Mouse (Mus musculus) midbrain, embryonic 16.5 days (tissue): ENCODE data around the gene Lrpap1. TPM values are rescaled to one million over a fixed set of nuclear protein-coding genes. Genes with fewer than 3 reads are reported as not detected.

Experiments used
- ATAC-seq: fragments of 200-750 bp; cut with Nextera tagmentation; 2 replicates; pipeline ENCODE4 v1.8.0; 2017; ENCODE audit warnings: moderate TSS enrichment
- H3K27ac ChIP-seq: fragments of 300-500 bp; sonication (generic); 2 replicates; pipeline ENCODE4 v1.5.1; 2014; ENCODE audit warnings: mild to moderate bottlenecking, low read length, mixed read lengths
- H3K27me3 ChIP-seq: fragments of 300-500 bp; sonication (generic); 2 replicates; pipeline ENCODE4 v1.6.1; 2014; ENCODE audit warnings: low read depth, low read length, mixed read lengths; ENCODE audit not compliant: control insufficient read depth, insufficient read depth
- H3K36me3 ChIP-seq: fragments of 300-500 bp; sonication (generic); 2 replicates; pipeline ENCODE4 v1.6.1; 2014; ENCODE audit warnings: mild to moderate bottlenecking, low read length, moderate library complexity, mixed read lengths; ENCODE audit not compliant: control insufficient read depth, insufficient read depth
- H3K4me1 ChIP-seq: fragments of 300-500 bp; sonication (generic); 2 replicates; pipeline ENCODE4 v1.6.1; 2014; ENCODE audit warnings: mild to moderate bottlenecking, low read length, mixed read lengths; ENCODE audit not compliant: control insufficient read depth, insufficient read depth
- H3K4me2 ChIP-seq: fragments of 300-500 bp; sonication (generic); 2 replicates; pipeline ENCODE4 v1.6.1; 2014; ENCODE audit warnings: mild to moderate bottlenecking, low read length, mixed read lengths
- H3K4me3 ChIP-seq: fragments of 300-500 bp; sonication (generic); 2 replicates; pipeline ENCODE4 v1.5.1; 2014; ENCODE audit warnings: low read depth, mild to moderate bottlenecking, low read length, moderate library complexity, mixed read lengths
- H3K9ac ChIP-seq: fragments of 300-500 bp; sonication (generic); 2 replicates; pipeline ENCODE4 v1.6.1; 2014; ENCODE audit warnings: low read depth, low read length, mixed read lengths
- H3K9me3 ChIP-seq: fragments of 300-500 bp; sonication (generic); replicated peaks from 2 replicates; pipeline ENCODE4 v1.6.1; 2014; ENCODE audit warnings: mild to moderate bottlenecking, low read length, mixed read lengths; ENCODE audit not compliant: control insufficient read depth, poor library complexity, severe bottlenecking
- WGBS: fragments of 180-500 bp; shearing (Covaris S2); extraction: QIAGEN DNeasy Blood & Tissue Kit; methylation state at CpG from one replicate; pipeline ENCODE4 v1.1.7; 2014; 5-methylcytosine and 5-hydroxymethylcytosine counted together
- polyA plus RNA-seq: library from polyadenylated mRNA; unstranded; fragments of >200 nt; fragmentation: Nextera tagmentation; extraction: Ambion mirVana; gene quantifications from 2 replicates; pipeline ENCODE4 v1.2.1, GENCODE M21; 2015

Lrpap1 gene
- polyA plus RNA-seq, 1 experiment from 2014 or later = 141 TPM

GRCm38 (mm10) chr5:35079101-35079500, 26.5 kb downstream of the Lrpap1 start:
- Histone ChIP-seq H3K27me3 (peaks cover 2% of the 10 kb centered on the region; the same call in 1 of the 2 replicates), H3K4me1 (no peaks in the 10 kb centered on the region), H3K36me3 (peaks cover 4% of the 10 kb centered on the region; the same call in 1 of the 2 replicates), H3K9ac (no peak overlapping the region), H3K4me2 (no peak overlapping the region), H3K4me3 (no peak overlapping the region), H3K27ac (no peak overlapping the region), H3K9me3 (no peaks in the 10 kb centered on the region)
- no peak for ATAC-seq
- 31% methylated on average over 18 of the region's 18 CpGs for WGBS

- no peak for ATAC-seq
- WGBS = 93% methylated on average over 1 of the region's 1 CpGs
- H3K4me3 ChIP-seq = no peak overlapping the region
These were observed 29.2 kb downstream of the Lrpap1 start for GRCm38 (mm10) chr5:35076369-35076768.

DNA sequence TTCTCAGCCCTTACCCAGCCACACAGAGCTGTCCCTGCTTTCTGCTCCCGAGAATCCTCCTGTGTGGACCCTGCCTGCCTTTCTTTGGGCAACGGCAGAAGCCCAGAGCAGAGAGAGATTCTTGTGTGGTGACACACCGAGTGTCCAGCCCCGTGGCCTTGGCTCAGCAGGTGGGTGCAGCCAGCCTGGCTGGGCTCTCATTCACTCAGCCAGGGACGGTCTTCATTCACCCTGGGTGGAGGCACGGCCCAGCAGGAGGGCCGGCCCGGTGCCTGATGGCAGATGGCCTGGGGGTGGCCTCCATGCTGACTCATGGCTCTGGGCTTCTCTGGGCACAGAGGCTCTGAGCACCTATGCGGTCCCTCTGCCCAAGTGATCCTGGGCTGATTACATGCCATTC, 31.6 kb downstream of the Lrpap1 start:
- no peak for ATAC-seq
- Histone ChIP-seq H3K9me3 (no peaks in the 10 kb centered on the region), H3K4me3 (no peak overlapping the region), H3K27ac (no peak overlapping the region), H3K36me3 (peaks cover 4% of the 10 kb centered on the region; the same call in 1 of the 2 replicates), H3K4me2 (no peak overlapping the region), H3K27me3 (no peaks in the 10 kb centered on the region), H3K4me1 (no peaks in the 10 kb centered on the region; the same call in 1 of the 2 replicates), H3K9ac (no peak overlapping the region)
- 61% methylated on average over 9 of the region's 9 CpGs for WGBS

More at GRCm38 (mm10) chr5:35076369-35076768, 29.2 kb downstream of the Lrpap1 start:
- Histone ChIP-seq H3K4me2 (no peak overlapping the region), H3K4me1 (no peaks in the 10 kb centered on the region), H3K9me3 (no peaks in the 10 kb centered on the region), H3K27me3 (peaks cover 2% of the 10 kb centered on the region; the same call in 1 of the 2 replicates), H3K36me3 (peaks cover 4% of the 10 kb centered on the region; the same call in 1 of the 2 replicates), H3K27ac (no peak overlapping the region), H3K9ac (no peak overlapping the region)

- H3K27ac ChIP-seq = no peak overlapping the region
- H3K4me3 ChIP-seq = no peak overlapping the region
- ATAC-seq = no peak
- 76% methylated on average over 11 of the region's 11 CpGs for WGBS
- H3K4me2 ChIP-seq = no peak overlapping the region
- H3K27me3 ChIP-seq = no peaks in the 10 kb centered on the region
- H3K36me3 ChIP-seq = peaks cover 4% of the 10 kb centered on the region; the same call in 1 of the 2 replicates
- H3K9me3 ChIP-seq = no peaks in the 10 kb centered on the region
- H3K9ac ChIP-seq = no peak overlapping the region
- H3K4me1 ChIP-seq = no peaks in the 10 kb centered on the region; the same call in 1 of the 2 replicates
These were observed 32.3 kb downstream of the Lrpap1 start for GRCm38 (mm10) chr5:35073235-35073634.

DNA sequence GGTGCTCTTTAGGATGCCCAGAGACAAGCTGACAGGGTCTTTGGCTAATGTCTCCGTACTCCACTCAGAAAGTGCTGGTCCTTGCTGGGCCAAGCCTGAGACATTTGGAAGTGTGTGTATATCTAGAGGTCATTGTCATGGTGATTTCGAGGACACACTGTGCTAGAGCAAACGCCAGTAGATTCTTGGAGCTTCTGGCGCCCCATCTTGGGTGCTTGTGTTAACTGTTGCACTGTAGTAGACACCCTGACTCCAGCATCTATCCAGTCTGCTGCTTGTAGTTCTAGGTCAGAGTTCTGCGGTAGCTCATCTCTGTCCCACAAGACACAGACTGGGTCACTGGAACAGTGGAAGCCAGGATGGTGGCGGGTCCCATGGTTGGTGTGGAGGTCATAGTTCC, 33.7 kb downstream of the Lrpap1 start:
- no peak for ATAC-seq
- Histone ChIP-seq H3K9ac (no peak overlapping the region), H3K27me3 (no peaks in the 10 kb centered on the region), H3K4me2 (no peak overlapping the region), H3K4me3 (no peak overlapping the region), H3K36me3 (peaks cover 4% of the 10 kb centered on the region; the same call in 1 of the 2 replicates), H3K9me3 (no peaks in the 10 kb centered on the region), H3K27ac (no peak overlapping the region), H3K4me1 (no peaks in the 10 kb centered on the region; the same call in 1 of the 2 replicates)
- WGBS = 90% methylated on average over 6 of the region's 6 CpGs

DNA sequence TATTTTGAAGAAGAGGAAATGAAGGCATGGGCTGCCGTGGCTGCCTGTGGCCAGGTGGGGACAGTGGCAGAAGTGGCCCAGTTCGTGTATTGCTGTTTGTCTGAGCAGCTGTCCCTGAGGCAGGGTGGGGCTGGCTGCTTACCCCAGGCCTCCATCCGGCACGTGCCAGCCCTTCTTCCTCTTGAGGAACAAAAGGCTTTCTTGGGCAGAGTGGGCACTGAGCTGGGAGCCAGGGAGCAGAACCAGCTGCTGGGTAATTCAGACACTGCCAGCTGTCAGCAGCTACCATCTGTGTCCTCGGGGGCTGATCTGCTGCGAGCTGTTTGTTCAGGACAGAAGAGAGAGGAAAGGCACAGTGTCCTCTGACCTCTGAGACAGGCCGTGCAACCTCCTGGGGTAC, 34.6 kb downstream of the Lrpap1 start:
- H3K4me1 ChIP-seq = no peaks in the 10 kb centered on the region; the same call in 1 of the 2 replicates
- 50% methylated on average over 7 of the region's 7 CpGs for WGBS
- no peak overlapping the region for H3K27ac ChIP-seq
- H3K36me3 ChIP-seq = peaks cover 2% of the 10 kb centered on the region; the same call in 1 of the 2 replicates
- no peak for ATAC-seq
- H3K9me3 ChIP-seq = no peaks in the 10 kb centered on the region
- no peaks in the 10 kb centered on the region for H3K27me3 ChIP-seq
- H3K4me3 ChIP-seq = no peak overlapping the region
- H3K9ac ChIP-seq = no peak overlapping the region
- no peak overlapping the region for H3K4me2 ChIP-seq

GRCm38 (mm10) chr5:35070314-35070713, 35.3 kb downstream of the Lrpap1 start:
- Histone ChIP-seq H3K9me3 (no peaks in the 10 kb centered on the region), H3K36me3 (no peaks in the 10 kb centered on the region), H3K9ac (no peak overlapping the region), H3K27me3 (no peaks in the 10 kb centered on the region), H3K4me3 (no peak overlapping the region), H3K4me2 (no peak overlapping the region), H3K4me1 (no peaks in the 10 kb centered on the region; the same call in 1 of the 2 replicates), H3K27ac (no peak overlapping the region)
- ATAC-seq = no peak
- WGBS = 88% methylated on average over 8 of the region's 8 CpGs

DNA sequence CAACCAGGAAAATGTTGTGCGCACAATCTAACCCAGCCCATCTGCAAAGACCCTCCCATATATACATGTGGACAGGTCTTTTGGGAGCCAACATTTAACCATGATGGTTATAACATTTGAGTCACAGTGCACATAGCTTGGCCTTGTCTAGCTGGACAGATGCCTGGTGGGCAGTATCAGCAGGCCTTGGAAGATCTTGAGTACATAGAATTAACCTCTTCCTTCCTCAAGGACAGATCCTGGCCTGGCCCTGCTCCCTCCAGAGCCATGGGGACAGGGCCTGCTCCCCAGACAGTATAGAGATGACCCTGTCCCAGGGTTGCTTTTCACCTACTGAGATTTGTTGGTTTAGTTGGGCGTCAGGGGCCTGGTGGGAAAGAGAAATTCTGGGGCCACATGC, 35.7 kb downstream of the Lrpap1 start:
- no peak overlapping the region for H3K9ac ChIP-seq
- H3K27me3 ChIP-seq = no peaks in the 10 kb centered on the region
- no peak for ATAC-seq
- no peaks in the 10 kb centered on the region; the same call in 1 of the 2 replicates for H3K4me1 ChIP-seq
- H3K36me3 ChIP-seq = no peaks in the 10 kb centered on the region
- WGBS = 82% methylated on average over 2 of the region's 2 CpGs
- H3K4me2 ChIP-seq = no peak overlapping the region
- no peaks in the 10 kb centered on the region for H3K9me3 ChIP-seq
- no peak overlapping the region for H3K4me3 ChIP-seq
- no peak overlapping the region for H3K27ac ChIP-seq

DNA sequence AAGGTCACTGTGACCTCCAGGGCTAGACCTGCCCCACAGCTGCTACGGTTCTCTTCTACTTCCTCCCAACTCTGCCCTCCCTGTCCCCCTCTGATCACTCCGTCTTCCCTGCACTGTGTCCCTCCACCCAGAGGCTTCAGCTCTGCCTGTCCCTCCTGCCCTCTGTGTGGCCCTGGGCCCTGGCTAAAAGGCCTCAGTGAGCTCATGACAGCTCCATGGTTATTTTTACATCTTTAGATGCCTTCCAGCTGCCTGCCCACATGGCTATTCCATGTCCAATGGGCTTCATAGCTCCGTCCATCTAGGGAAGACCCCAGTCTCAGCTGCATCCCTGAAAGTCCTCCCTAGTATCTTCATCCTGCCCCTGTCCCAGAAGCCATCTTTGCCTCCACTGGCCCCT, 45.5 kb downstream of the Lrpap1 start:
- Histone ChIP-seq H3K36me3 (no peaks in the 10 kb centered on the region), H3K27me3 (no peaks in the 10 kb centered on the region; the same call in 1 of the 2 replicates), H3K4me3 (no peak overlapping the region), H3K4me1 (peaks cover 11% of the 10 kb centered on the region; the same call in 1 of the 2 replicates), H3K9me3 (no peaks in the 10 kb centered on the region), H3K9ac (no peak overlapping the region), H3K27ac (no peak overlapping the region), H3K4me2 (no peak overlapping the region)
- 75% methylated on average over 3 of the region's 3 CpGs for WGBS
- no peak for ATAC-seq
